ENCODE assay signal across 8 mouse cellular contexts in the genomic region with DNA sequence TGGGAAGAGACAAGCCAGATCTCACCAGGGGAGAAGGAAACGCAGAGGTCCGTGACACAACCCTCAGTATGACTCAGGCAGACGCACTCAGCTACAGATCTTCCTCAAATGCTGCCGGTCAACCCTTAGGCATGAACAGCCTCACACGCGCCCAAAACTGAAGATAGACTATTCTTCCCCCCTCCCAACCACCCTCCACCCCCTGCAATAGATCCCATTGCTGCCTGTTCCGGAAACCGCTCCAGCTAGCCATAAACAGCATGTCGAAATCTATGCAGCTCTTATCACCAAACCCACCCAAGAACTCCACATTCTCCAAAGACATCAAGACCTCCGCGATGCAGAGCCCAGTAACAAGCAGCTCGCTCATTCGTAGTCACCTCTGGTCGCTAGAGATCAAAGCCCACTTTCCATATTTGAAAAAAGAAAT. TPM values are rescaled to one million over a fixed set of nuclear protein-coding genes. Genes with fewer than 3 reads are reported as not detected.
DNase-seq lines count a peak whose midpoint lies in the region; ATAC-seq and TF ChIP-seq lines count a peak whose summit lies in the region.

No protein-coding gene starts in this region.

- DNase-seq in right cerebral cortex, adult 2 months (ENCODE audit: low spot score in 2 of 2), result peak; percentile 35 to 36
- no peak for DNase-seq in right cerebral cortex, postnatal 14 days
- peak; percentile 65 for DNase-seq in adrenal gland, postnatal 14 days
- DNase-seq in kidney, postnatal 0 days (ENCODE audit: low spot score), result peak; percentile 64
- DNase-seq in midbrain, embryonic 10.5 days (ENCODE audit: low spot score), result peak; percentile 41
- DNase-seq in layer of hippocampus, postnatal 14 days (ENCODE audit: low spot score in 2 of 2), result no peak

- ATAC-seq in granulocyte monocyte progenitor cell, adult 5-6 weeks (replicated peaks; ENCODE audit: poor library complexity, severe bottlenecking), result peak; percentile 62
- ATAC-seq in kidney, postnatal 0 days (replicated peaks; ENCODE audit: low FRiP score, low read depth), result no peak
- ATAC-seq in erythroid progenitor cell, adult 5-6 weeks (replicated peaks; ENCODE audit: low FRiP score, poor library complexity, severe bottlenecking), result no peak

- peak overlapping the region; percentile 78 for H3K4me3 ChIP-seq in kidney, postnatal 0 days (replicated peaks; ENCODE audit: low read depth, low read length)
- peak overlapping the region; percentile 85 for H3K4me3 ChIP-seq in midbrain, embryonic 10.5 days

- H3K27ac ChIP-seq in kidney, postnatal 0 days, result no peak overlapping the region; the same call in 1 of the 2 replicates
- no peak overlapping the region for H3K27ac ChIP-seq in midbrain, embryonic 10.5 days (replicated peaks)

- WGBS in kidney, postnatal 0 days, result under 1% methylated on average over 14 of the region's 14 CpGs
- 8% methylated on average over 14 of the region's 14 CpGs for WGBS in midbrain, embryonic 10.5 days

- TF ChIP-seq CTCF in kidney, postnatal 0 days (IDR thresholded peaks at IDR 0.05; ENCODE audit: low read depth), result no peak

- H3K4me1 ChIP-seq in kidney, postnatal 0 days (replicated peaks; ENCODE audit: insufficient read depth, low read length), result peaks cover 10% of the 10 kb centered on the region
- H3K4me1 ChIP-seq in midbrain, embryonic 10.5 days, result peaks cover 57% of the 10 kb centered on the region

- H3K27me3 ChIP-seq in kidney, postnatal 0 days (ENCODE audit: insufficient read depth, low read length), result no peaks in the 10 kb centered on the region
- H3K27me3 ChIP-seq in midbrain, embryonic 10.5 days (ENCODE audit: low read depth, poor library complexity, severe bottlenecking), result peaks cover 41% of the 10 kb centered on the region

- H3K9me3 ChIP-seq in kidney, postnatal 0 days (replicated peaks; ENCODE audit: low read length), result no peaks in the 10 kb centered on the region
- H3K9me3 ChIP-seq in midbrain, embryonic 10.5 days (replicated peaks), result peaks cover 4% of the 10 kb centered on the region; the same call in 1 of the 2 replicates

- peak overlapping the region; percentile 86; the same call in 1 of the 2 replicates for H3K9ac ChIP-seq in kidney, postnatal 0 days (ENCODE audit: low read depth, low read length)

- H3K4me2 ChIP-seq in kidney, postnatal 0 days (ENCODE audit: low read length), result peak overlapping the region; percentile 92

- H3K36me3 ChIP-seq in kidney, postnatal 0 days (ENCODE audit: insufficient read depth, low read length), result no peaks in the 10 kb centered on the region
- no peaks in the 10 kb centered on the region for H3K36me3 ChIP-seq in midbrain, embryonic 10.5 days

RNA-seq across cellular contexts. Expression of gene Sipa1l2, which starts 1.2 kb away (rescaled TPM):
- total RNA-seq in adrenal gland, postnatal 14 days (2021), result 36.6 and 37.9 TPM in 2 replicates
- 1.0 and 1.4 TPM in 2 replicates for total RNA-seq in granulocyte monocyte progenitor cell, adult 5-6 weeks (2014; fragmentation: Nextera tagmentation)
- total RNA-seq in granulocyte monocyte progenitor cell, adult 5-6 weeks (2017), result 1.9 and 2.4 TPM in 2 replicates
- polyA plus RNA-seq in kidney, postnatal 0 days (2015; fragmentation: Nextera tagmentation; extraction: Ambion mirVana), result 8.2 and 9.4 TPM in 2 replicates
- polyA plus RNA-seq in midbrain, embryonic 10.5 days (2016; fragmentation: Nextera tagmentation; extraction: Ambion mirVana), result 14.8 and 21.9 TPM in 2 replicates
- total RNA-seq in erythroid progenitor cell, adult 5-6 weeks (2015; ENCODE audit: low replicate concordance), result 0.42 and 2.5 TPM in 2 replicates
- total RNA-seq in erythroid progenitor cell, adult 5-6 weeks (2017; ENCODE audit: low replicate concordance), result 0.76 and 0.77 TPM in 2 replicates
- total RNA-seq in layer of hippocampus, postnatal 14 days (2021), result 10 to 100 TPM; 36.9 to 42.0 TPM

Comparison
In these comparisons a context has a peak if more than half of its experiments do, and no peak if none do; other contexts are left out.
1. DNase-seq: peak in right cerebral cortex, adult 2 months (2 of 2), adrenal gland, postnatal 14 days (single experiment), kidney, postnatal 0 days (single experiment) and midbrain, embryonic 10.5 days (single experiment); none in right cerebral cortex, postnatal 14 days (single experiment) and layer of hippocampus, postnatal 14 days (0 of 2).
2. RNA of gene Sipa1l2, which starts 1.2 kb away (total RNA-seq): 36.9 to 42.0 TPM in layer of hippocampus, postnatal 14 days and 36.6 to 37.9 TPM in adrenal gland, postnatal 14 days; 1.0 to 2.4 TPM in granulocyte monocyte progenitor cell, adult 5-6 weeks and 0.42 to 2.5 TPM in erythroid progenitor cell, adult 5-6 weeks; every median in the first group is over 10 times any median in the second.